Mouse (Mus musculus) 3134 (cell line): ENCODE measurements around the gene Zfp575.
"Not testable (repeated sequence)": the region's sequence is repeated elsewhere in the genome, so short reads cannot be mapped to it uniquely, and the experiment has no call there.

Experiments
- DNase-seq: peaks from one replicate; pipeline ENCODE4 v3.0.0-alpha.2; 2011; ENCODE audit warnings: low spot score; ENCODE audit not compliant: insufficient read length; ENCODE audit errors: extremely low read depth

Gene Zfp575

GRCm38 (mm10) chr7:24587330-24588105 lies at the start of gene Zfp575, which contains the start of gene Ethe1:
Gene Zfp575 (minus strand): TSS chr7:24587641.
Gene Ethe1 (plus strand): TSS chr7:24587543.
- DNase-seq: no peak

- no peak for DNase-seq
Measured at GRCm38 (mm10) chr7:24637046-24637445, 49.6 kb upstream of the Zfp575 start.

GRCm38 (mm10) chr7:24636264-24636663 lies 48.8 kb upstream of the Zfp575 start, which contains the start of gene Lypd3:
Gene Lypd3 (plus strand): TSS chr7:24636550.
- no peak for DNase-seq

- no peak for DNase-seq
Measured at GRCm38 (mm10) chr7:24630116-24630880, 42.9 kb upstream of the Zfp575 start.

GRCm38 (mm10) chr7:24629672-24630071 lies 42.2 kb upstream of the Zfp575 start:
- DNase-seq: no peak

- no peak for DNase-seq
Measured at GRCm38 (mm10) chr7:24628685-24629610, 41.5 kb upstream of the Zfp575 start.

GRCm38 (mm10) chr7:24622967-24623366 lies 35.5 kb upstream of the Zfp575 start:
- DNase-seq: no peak

- no peak for DNase-seq
Measured at GRCm38 (mm10) chr7:24621193-24621592, 33.8 kb upstream of the Zfp575 start.

GRCm38 (mm10) chr7:24619671-24620397 lies 32.4 kb upstream of the Zfp575 start:
- DNase-seq: no peak

GRCm38 (mm10) chr7:24618374-24618773 lies 30.9 kb upstream of the Zfp575 start:
- DNase-seq: not testable (repeated sequence)

- DNase-seq: no peak
Measured at GRCm38 (mm10) chr7:24617763-24618162, 30.3 kb upstream of the Zfp575 start.

- no peak for DNase-seq
Measured at GRCm38 (mm10) chr7:24614816-24615215, 27.4 kb upstream of the Zfp575 start.

GRCm38 (mm10) chr7:24612308-24612910 lies 25.0 kb upstream of the Zfp575 start:
- DNase-seq: no peak

GRCm38 (mm10) chr7:24611709-24612108 lies 24.3 kb upstream of the Zfp575 start:
- no peak for DNase-seq

- peak; percentile 89 for DNase-seq
Measured at GRCm38 (mm10) chr7:24610879-24611494, 23.5 kb upstream of the Zfp575 start.

- DNase-seq: peak; percentile 66
Measured at GRCm38 (mm10) chr7:24610144-24610878, 22.9 kb upstream of the Zfp575 start, which contains the start of gene Phldb3. Gene Phldb3 (plus strand): TSS chr7:24610763.

GRCm38 (mm10) chr7:24608561-24608960 lies 21.1 kb upstream of the Zfp575 start:
- no peak for DNase-seq

- DNase-seq: no peak
Measured at GRCm38 (mm10) chr7:24608017-24608416, 20.6 kb upstream of the Zfp575 start.
